In the genomic region with DNA sequence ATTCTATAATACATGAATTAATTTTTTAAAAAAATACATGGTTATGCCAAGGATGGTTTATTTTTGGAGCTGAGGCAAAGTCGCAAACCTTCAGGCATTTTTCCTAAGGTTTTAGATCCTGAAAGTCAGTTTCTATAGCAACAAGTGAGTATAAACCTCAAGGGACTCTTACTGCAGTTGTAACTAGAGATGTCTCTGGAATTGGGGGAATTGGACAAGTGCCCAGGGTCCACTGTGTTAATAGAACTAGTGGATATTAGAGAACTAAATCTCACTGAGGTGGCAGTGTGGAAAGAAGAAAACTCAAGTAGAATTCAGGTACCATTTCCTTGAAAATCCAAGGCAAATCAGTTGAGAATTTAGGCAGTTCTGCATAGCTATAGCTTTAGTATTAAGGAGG, we compare ENCODE assay signal across 22 mouse cellular contexts.
DNase-seq lines count a peak whose midpoint lies in the region; ATAC-seq and TF ChIP-seq lines count a peak whose summit lies in the region.
"Had no signal": no experiment of that assay in that cellular context is flagged by ENCODE, and none has a peak within 500 bp of the region (broad histone marks: within the 10 kb centered on the region; RNA-seq: fewer than 3 reads in every experiment).

No protein-coding gene starts in this region.

- peak; percentile 15 for DNase-seq in embryonic facial prominence, embryonic 11.5 days (ENCODE audit: low spot score)
- DNase-seq in embryonic facial prominence, embryonic 10.5 days (ENCODE audit: low spot score): no peak
- peak; percentile 8 for DNase-seq in kidney, postnatal 10 days
- DNase-seq in kidney, postnatal 36 days: no peak
- DNase-seq in right cerebral cortex, postnatal 10 days (ENCODE audit: low spot score in 2 of 2): peak; percentile 20 to 28
- no peak for DNase-seq in right cerebral cortex, postnatal 25 days
- peak; percentile 88 for DNase-seq in limb, embryonic 14.5 days (ENCODE audit: low spot score)
- DNase-seq: adrenal gland, postnatal 36 days; B cell, adult 2 months; cerebellum, postnatal 25 days; gastrocnemius, postnatal 36 days; kidney, adult 9 months; lung, adult 2 months; lung, postnatal 4 days; retina, postnatal 1 day; spleen, adult 18-20 months; thymus, adult 18-20 months had no signal

- no peak overlapping the region for H3K27ac ChIP-seq in embryonic facial prominence, embryonic 11.5 days (replicated peaks; ENCODE audit: low read depth, low read length)
- no peak overlapping the region for H3K27ac ChIP-seq in embryonic facial prominence, embryonic 10.5 days (replicated peaks)
- H3K27ac ChIP-seq in limb, embryonic 14.5 days (replicated peaks; ENCODE audit: low read depth, low read length): no peak overlapping the region
- H3K27ac ChIP-seq: embryonic facial prominence, embryonic 13.5 days; heart, embryonic 13.5 days; layer of hippocampus, adult 2 months; midbrain, embryonic 12.5 days had no signal

- H3K36me3 ChIP-seq in embryonic facial prominence, embryonic 11.5 days (replicated peaks; ENCODE audit: control insufficient read depth, insufficient read depth, low read depth, low read length): no peaks in the 10 kb centered on the region
- no peaks in the 10 kb centered on the region for H3K36me3 ChIP-seq in embryonic facial prominence, embryonic 10.5 days (replicated peaks)
- H3K36me3 ChIP-seq in limb, embryonic 14.5 days (ENCODE audit: control insufficient read depth, insufficient read depth, low read length): no peaks in the 10 kb centered on the region
- H3K36me3 ChIP-seq: embryonic facial prominence, embryonic 13.5 days; heart, embryonic 13.5 days; midbrain, embryonic 12.5 days had no signal

- H3K9ac ChIP-seq in embryonic facial prominence, embryonic 11.5 days (replicated peaks; ENCODE audit: low read length): no peak overlapping the region
- H3K9ac ChIP-seq in limb, embryonic 14.5 days (ENCODE audit: low read depth, low read length, severe bottlenecking): no peak overlapping the region
- H3K9ac ChIP-seq: embryonic facial prominence, embryonic 13.5 days; heart, embryonic 13.5 days; midbrain, embryonic 12.5 days had no signal

- H3K27me3 ChIP-seq in embryonic facial prominence, embryonic 11.5 days (ENCODE audit: control insufficient read depth, insufficient read depth, low read length): no peaks in the 10 kb centered on the region
- no peaks in the 10 kb centered on the region for H3K27me3 ChIP-seq in embryonic facial prominence, embryonic 10.5 days (replicated peaks; ENCODE audit: low read depth, poor library complexity, severe bottlenecking)
- no peaks in the 10 kb centered on the region for H3K27me3 ChIP-seq in limb, embryonic 14.5 days (ENCODE audit: control insufficient read depth, insufficient read depth, low read length)
- H3K27me3 ChIP-seq: embryonic facial prominence, embryonic 13.5 days; heart, embryonic 13.5 days; midbrain, embryonic 12.5 days had no signal

- WGBS in embryonic facial prominence, embryonic 11.5 days: 33% methylated on average over 1 of the region's 1 CpGs
- 55% methylated on average over 1 of the region's 1 CpGs for WGBS in embryonic facial prominence, embryonic 10.5 days
- WGBS in limb, embryonic 14.5 days: 23% methylated on average over 1 of the region's 1 CpGs

- no peak overlapping the region for H3K4me3 ChIP-seq in embryonic facial prominence, embryonic 11.5 days (ENCODE audit: low read depth, low read length)
- H3K4me3 ChIP-seq in embryonic facial prominence, embryonic 10.5 days: no peak overlapping the region
- H3K4me3 ChIP-seq in limb, embryonic 14.5 days (replicated peaks; ENCODE audit: low read length): no peak overlapping the region
- H3K4me3 ChIP-seq: embryonic facial prominence, embryonic 13.5 days; heart, embryonic 13.5 days; layer of hippocampus, adult 2 months; midbrain, embryonic 12.5 days had no signal

- H3K4me1 ChIP-seq in embryonic facial prominence, embryonic 11.5 days (ENCODE audit: control insufficient read depth, insufficient read depth, low read length): no peaks in the 10 kb centered on the region
- H3K4me1 ChIP-seq in embryonic facial prominence, embryonic 10.5 days: no peaks in the 10 kb centered on the region
- 0 out of 2 replicates have a peak, but pooled peaks cover 2% of the 10 kb centered on the region for H3K4me1 ChIP-seq in limb, embryonic 14.5 days (ENCODE audit: control insufficient read depth, insufficient read depth, low read length)
- H3K4me1 ChIP-seq: embryonic facial prominence, embryonic 13.5 days; heart, embryonic 13.5 days; midbrain, embryonic 12.5 days had no signal

- H3K4me2 ChIP-seq in embryonic facial prominence, embryonic 11.5 days (ENCODE audit: low read depth, low read length): no peak overlapping the region
- H3K4me2 ChIP-seq in limb, embryonic 14.5 days (replicated peaks; ENCODE audit: low read depth, low read length, severe bottlenecking): no peak overlapping the region
- H3K4me2 ChIP-seq: embryonic facial prominence, embryonic 13.5 days; heart, embryonic 13.5 days; midbrain, embryonic 12.5 days had no signal

- no peak for TF ChIP-seq POLR2A in limb, embryonic 14.5 days (IDR thresholded peaks at IDR 0.05; ENCODE audit: borderline replicate concordance, extremely low read depth, insufficient read depth, insufficient read length)

- no peaks in the 10 kb centered on the region for H3K9me3 ChIP-seq in embryonic facial prominence, embryonic 11.5 days (replicated peaks; ENCODE audit: control insufficient read depth, low read length)
- H3K9me3 ChIP-seq in embryonic facial prominence, embryonic 10.5 days: no peaks in the 10 kb centered on the region
- no peaks in the 10 kb centered on the region for H3K9me3 ChIP-seq in limb, embryonic 14.5 days (ENCODE audit: control insufficient read depth, low read length)
- H3K9me3 ChIP-seq: embryonic facial prominence, embryonic 13.5 days; heart, embryonic 13.5 days; midbrain, embryonic 12.5 days had no signal

- no peak for ATAC-seq in embryonic facial prominence, embryonic 11.5 days (replicated peaks; ENCODE audit: insufficient number of reproducible peaks, low FRiP score, low TSS enrichment, low read depth)
- ATAC-seq in limb, embryonic 14.5 days (ENCODE audit: low FRiP score, low read depth): peak; percentile 87
- ATAC-seq in cerebellum, adult (ENCODE audit: insufficient number of reproducible peaks, low FRiP score, low TSS enrichment): no peak

Comparison
In these comparisons a context has a peak if more than half of its experiments do, and no peak if none do; other contexts are left out.
1. DNase-seq: peak in embryonic facial prominence, embryonic 11.5 days (single experiment), kidney, postnatal 10 days (single experiment), right cerebral cortex, postnatal 10 days (2 of 2) and limb, embryonic 14.5 days (single experiment); none in embryonic facial prominence, embryonic 10.5 days (single experiment), kidney, postnatal 36 days (0 of 2) and right cerebral cortex, postnatal 25 days (single experiment).